Mouse (Mus musculus) kidney, embryonic 15.5 days (tissue): Measurements from ENCODE around the gene Pappa. TPM values are rescaled to one million over a fixed set of nuclear protein-coding genes. Genes with fewer than 3 reads are reported as not detected.
A peak's percentile ranks its signal among the peaks of the same experiment; 100 is the strongest.

Source experiments
- ATAC-seq: fragments of 200-750 bp; cut with Nextera tagmentation; replicated peaks from 2 replicates; pipeline ENCODE4 v1.8.0; 2017; ENCODE audit warnings: moderate TSS enrichment; ENCODE audit not compliant: low FRiP score
- H3K27ac ChIP-seq: fragments of 300-500 bp; sonication (generic); 2 replicates; pipeline ENCODE4 v1.5.1; 2015; ENCODE audit warnings: mild to moderate bottlenecking, inconsistent platforms
- H3K27me3 ChIP-seq: fragments of 300-500 bp; sonication (generic); 2 replicates; pipeline ENCODE4 v1.6.1; 2015; ENCODE audit warnings: inconsistent platforms
- H3K36me3 ChIP-seq: fragments of 300-500 bp; sonication (generic); 2 replicates; pipeline ENCODE4 v1.6.1; 2015; ENCODE audit warnings: inconsistent platforms
- H3K4me1 ChIP-seq: fragments of 300-500 bp; sonication (generic); 2 replicates; pipeline ENCODE4 v1.6.1; 2015; ENCODE audit warnings: inconsistent platforms
- H3K4me2 ChIP-seq: fragments of 300-500 bp; sonication (generic); 2 replicates; pipeline ENCODE4 v1.6.1; 2015; ENCODE audit warnings: moderate library complexity, mild to moderate bottlenecking, inconsistent platforms
- H3K4me3 ChIP-seq: fragments of 300-500 bp; sonication (generic); replicated peaks from 2 replicates; pipeline ENCODE4 v1.5.1; 2015; ENCODE audit warnings: mild to moderate bottlenecking, inconsistent platforms
- H3K9ac ChIP-seq: fragments of 300-500 bp; sonication (generic); 2 replicates; pipeline ENCODE4 v1.6.1; 2015; ENCODE audit warnings: mild to moderate bottlenecking, inconsistent platforms
- H3K9me3 ChIP-seq: fragments of 300-500 bp; sonication (generic); replicated peaks from 2 replicates; pipeline ENCODE4 v1.6.1; 2016; ENCODE audit warnings: inconsistent platforms
- WGBS: fragments of 180-500 bp; shearing (Covaris S2); methylation state at CpG from one replicate; pipeline ENCODE4 v1.1.7; 2015; ENCODE audit warnings: mixed read lengths; 5-methylcytosine and 5-hydroxymethylcytosine counted together
- polyA plus RNA-seq: library from polyadenylated mRNA; unstranded; fragments of >200 nt; fragmentation: Nextera tagmentation; extraction: Ambion mirVana; gene quantifications from 2 replicates; pipeline ENCODE4 v1.2.1, GENCODE M21; 2015

Gene Pappa
- polyA plus RNA-seq, 1 experiment from 2014 or later: 2.2 TPM

DNA sequence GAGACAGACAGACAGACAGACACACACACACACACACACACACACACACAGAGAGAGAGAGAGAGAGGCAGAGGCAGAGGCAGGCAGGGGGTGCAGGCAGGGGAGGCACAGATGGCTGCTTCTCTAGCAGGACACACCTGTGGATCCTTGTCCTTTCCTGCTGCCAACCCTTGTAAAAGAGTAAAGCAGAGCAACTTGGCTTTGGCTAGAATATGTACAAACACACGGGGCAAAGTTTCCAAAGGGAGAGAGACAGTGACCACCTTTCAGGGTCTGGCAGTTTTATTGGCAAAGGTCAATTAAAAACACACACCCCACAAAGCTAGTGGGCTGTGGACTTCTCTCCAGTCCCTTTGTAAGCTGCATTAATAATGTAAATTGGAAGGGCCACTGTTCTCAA, 249.9 kb downstream of the Pappa start:
- Histone ChIP-seq H3K9me3 (no peaks in the 10 kb centered on the region; the same call in 1 of the 2 replicates), H3K9ac (no peak overlapping the region), H3K27ac (no peak overlapping the region), H3K27me3 (no peaks in the 10 kb centered on the region), H3K4me3 (no peak overlapping the region), H3K4me1 (no peaks in the 10 kb centered on the region), H3K4me2 (no peak overlapping the region), H3K36me3 (no peaks in the 10 kb centered on the region)
- no peak; the same call in 1 of the 2 replicates for ATAC-seq
- WGBS: 16% methylated on average over 1 of the region's 1 CpGs

DNA sequence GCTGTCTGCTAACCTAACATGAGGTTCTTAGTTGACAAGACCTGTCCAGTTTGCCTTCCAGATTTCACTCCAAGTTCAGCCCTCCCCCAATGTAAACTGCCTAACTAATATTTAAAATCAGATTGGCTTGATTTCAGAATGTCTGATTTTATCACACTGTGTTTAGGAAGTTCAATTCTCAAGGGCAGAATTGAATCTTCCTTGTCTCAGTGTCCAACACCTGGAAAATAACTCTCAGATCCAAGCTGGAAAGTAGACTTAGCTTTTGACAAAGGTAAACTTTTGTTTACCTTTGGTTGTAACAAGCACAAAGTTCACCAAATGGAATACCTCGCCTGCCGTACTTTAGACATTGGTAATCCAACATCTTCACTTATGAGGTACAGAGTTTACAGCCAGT, 252.6 kb downstream of the Pappa start:
- H3K9me3 ChIP-seq: no peaks in the 10 kb centered on the region
- no peak for ATAC-seq
- no peaks in the 10 kb centered on the region for H3K27me3 ChIP-seq
- H3K27ac ChIP-seq: no peak overlapping the region
- no peak overlapping the region for H3K9ac ChIP-seq
- H3K36me3 ChIP-seq: no peaks in the 10 kb centered on the region
- no peak overlapping the region for H3K4me2 ChIP-seq
- no peak overlapping the region for H3K4me3 ChIP-seq
- 87% methylated on average over 2 of the region's 2 CpGs for WGBS
- no peaks in the 10 kb centered on the region for H3K4me1 ChIP-seq

DNA sequence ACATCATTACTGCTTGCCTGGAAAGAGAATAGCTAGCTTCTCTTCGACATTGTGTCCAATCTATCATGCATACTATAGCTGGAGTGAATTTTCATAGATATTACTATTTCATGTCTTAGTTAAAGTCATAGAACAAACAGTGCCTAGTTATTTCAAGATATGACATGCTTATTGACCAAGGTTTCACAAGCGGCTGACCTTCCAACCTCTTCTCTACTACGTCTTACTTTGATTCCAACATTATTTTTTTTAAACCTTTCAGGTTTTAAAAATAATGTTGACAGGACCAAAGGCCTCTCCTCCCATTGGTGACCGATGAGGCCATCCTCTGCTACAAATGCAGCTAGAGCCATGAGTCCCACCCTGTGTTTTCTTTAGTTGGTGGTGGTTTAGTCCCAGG, 255.5 kb downstream of the Pappa start:
- Histone ChIP-seq H3K36me3 (no peaks in the 10 kb centered on the region), H3K4me3 (no peak overlapping the region), H3K4me2 (no peak overlapping the region), H3K27ac (no peak overlapping the region), H3K9me3 (no peaks in the 10 kb centered on the region), H3K27me3 (no peaks in the 10 kb centered on the region), H3K4me1 (no peaks in the 10 kb centered on the region), H3K9ac (no peak overlapping the region)
- 80% methylated on average over 4 of the region's 4 CpGs for WGBS
- no peak for ATAC-seq

DNA sequence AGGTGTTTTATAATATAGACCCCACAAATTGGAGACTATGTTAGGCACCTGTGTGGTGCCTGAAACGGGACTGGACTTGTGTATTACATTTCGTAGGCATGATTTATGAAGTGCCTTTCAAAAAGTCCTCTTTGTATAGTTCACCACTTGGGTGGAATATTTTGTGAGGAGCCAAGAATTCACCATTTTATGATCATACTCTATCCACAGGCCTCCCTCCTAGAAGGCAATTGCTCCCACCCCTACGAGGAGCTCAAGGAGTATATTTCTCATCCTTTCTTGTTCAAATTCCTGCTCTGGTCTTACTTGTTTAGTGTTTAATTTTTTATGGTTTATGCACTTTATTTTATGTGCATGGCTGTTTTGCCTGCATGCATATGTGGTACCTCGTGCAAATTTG, 259.1 kb downstream of the Pappa start:
- H3K36me3 ChIP-seq: no peaks in the 10 kb centered on the region
- H3K9ac ChIP-seq: no peak overlapping the region
- H3K4me2 ChIP-seq: no peak overlapping the region
- WGBS: 79% methylated on average over 4 of the region's 4 CpGs
- H3K4me1 ChIP-seq: no peaks in the 10 kb centered on the region
- H3K4me3 ChIP-seq: no peak overlapping the region
- no peak overlapping the region for H3K27ac ChIP-seq
- H3K9me3 ChIP-seq: no peaks in the 10 kb centered on the region
- no peaks in the 10 kb centered on the region for H3K27me3 ChIP-seq
- no peak for ATAC-seq

DNA sequence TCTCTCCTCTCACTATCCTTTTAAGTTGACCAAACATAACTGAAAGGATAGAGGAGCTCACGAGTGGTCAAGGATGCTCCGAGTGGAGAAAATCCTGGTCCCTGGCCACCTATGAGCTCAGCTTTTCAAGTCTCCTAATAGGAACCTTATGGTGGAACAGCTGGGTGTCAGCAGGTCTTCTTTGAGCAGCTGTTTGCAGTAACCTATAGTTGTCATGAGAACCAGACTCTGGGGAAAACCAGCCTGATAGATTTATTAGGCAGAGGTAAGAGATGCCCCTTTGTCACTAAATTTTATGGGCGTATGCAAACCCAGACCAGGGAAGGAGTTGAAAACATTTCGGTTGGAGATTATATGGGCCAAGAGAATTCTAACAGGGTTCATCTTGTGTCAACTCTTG, 267.0 kb downstream of the Pappa start:
- Histone ChIP-seq H3K27me3 (no peaks in the 10 kb centered on the region), H3K4me1 (peaks cover 9% of the 10 kb centered on the region), H3K4me3 (no peak overlapping the region), H3K9me3 (no peaks in the 10 kb centered on the region), H3K36me3 (no peaks in the 10 kb centered on the region), H3K9ac (no peak overlapping the region), H3K27ac (no peak overlapping the region), H3K4me2 (no peak overlapping the region)
- 15% methylated on average over 4 of the region's 4 CpGs for WGBS
- peak; percentile 56 for ATAC-seq

GRCm38 (mm10) chr4:65396806-65397205, 272.8 kb downstream of the Pappa start:
- 65% methylated on average over 3 of the region's 3 CpGs for WGBS
- Histone ChIP-seq H3K36me3 (no peaks in the 10 kb centered on the region), H3K4me2 (no peak overlapping the region), H3K9me3 (no peaks in the 10 kb centered on the region), H3K27ac (no peak overlapping the region), H3K27me3 (no peaks in the 10 kb centered on the region), H3K4me1 (peaks cover 3% of the 10 kb centered on the region; the same call in 1 of the 2 replicates), H3K9ac (no peak overlapping the region), H3K4me3 (no peak overlapping the region)
- ATAC-seq: no peak

- ATAC-seq: no peak
- H3K4me3 ChIP-seq: no peak overlapping the region
- no peaks in the 10 kb centered on the region for H3K9me3 ChIP-seq
- H3K36me3 ChIP-seq: no peaks in the 10 kb centered on the region
- H3K4me2 ChIP-seq: no peak overlapping the region
- 92% methylated on average over 4 of the region's 4 CpGs for WGBS
- H3K27me3 ChIP-seq: no peaks in the 10 kb centered on the region
- no peak overlapping the region for H3K9ac ChIP-seq
- H3K27ac ChIP-seq: no peak overlapping the region
- H3K4me1 ChIP-seq: peaks cover 5% of the 10 kb centered on the region; the same call in 1 of the 2 replicates
Observed at GRCm38 (mm10) chr4:65399457-65399856, 275.5 kb downstream of the Pappa start.

DNA sequence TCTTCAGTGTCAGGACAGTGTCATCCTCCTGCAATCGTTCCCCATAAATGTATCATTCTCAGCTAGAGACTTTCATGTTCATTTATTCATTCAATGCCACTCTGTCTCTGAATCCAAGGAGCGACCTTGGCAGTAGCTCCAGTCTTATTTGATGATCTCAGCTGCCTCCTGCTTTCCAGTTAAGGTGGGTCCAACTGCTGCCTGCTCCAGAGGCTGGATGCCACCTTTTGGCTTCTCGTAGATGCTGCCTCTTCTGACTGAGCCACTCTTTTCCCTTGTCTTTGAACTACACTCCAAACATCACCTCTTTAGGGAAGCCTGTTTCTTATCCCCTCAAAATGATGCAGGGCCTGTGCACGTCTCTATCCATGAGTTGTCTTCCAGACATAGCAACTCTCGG, 278.3 kb downstream of the Pappa start:
- H3K27ac ChIP-seq: no peak overlapping the region
- ATAC-seq: no peak
- no peaks in the 10 kb centered on the region for H3K36me3 ChIP-seq
- peaks cover 5% of the 10 kb centered on the region; the same call in 1 of the 2 replicates for H3K4me1 ChIP-seq
- no peaks in the 10 kb centered on the region for H3K27me3 ChIP-seq
- no peak overlapping the region for H3K4me2 ChIP-seq
- no peak overlapping the region for H3K4me3 ChIP-seq
- 82% methylated on average over 5 of the region's 5 CpGs for WGBS
- no peak overlapping the region for H3K9ac ChIP-seq
- H3K9me3 ChIP-seq: no peaks in the 10 kb centered on the region

GRCm38 (mm10) chr4:65402836-65403634, 279.1 kb downstream of the Pappa start:
- Histone ChIP-seq H3K27me3 (no peaks in the 10 kb centered on the region), H3K4me1 (peaks cover 5% of the 10 kb centered on the region; the same call in 1 of the 2 replicates), H3K9ac (no peak overlapping the region), H3K4me3 (no peak overlapping the region), H3K36me3 (no peaks in the 10 kb centered on the region), H3K9me3 (no peaks in the 10 kb centered on the region), H3K4me2 (no peak overlapping the region), H3K27ac (peak overlapping the region; percentile 60; the same call in 1 of the 2 replicates)
- 39% methylated on average over 6 of the region's 6 CpGs for WGBS
- peak; percentile 93 for ATAC-seq
